Mouse (Mus musculus) heart, adult 11 months (tissue): Measurements from ENCODE around the gene Id4.

ENCODE experiments used
- DNase-seq: peaks from one replicate; pipeline ENCODE4 v3.0.0; 2022

Gene Id4

DNA sequence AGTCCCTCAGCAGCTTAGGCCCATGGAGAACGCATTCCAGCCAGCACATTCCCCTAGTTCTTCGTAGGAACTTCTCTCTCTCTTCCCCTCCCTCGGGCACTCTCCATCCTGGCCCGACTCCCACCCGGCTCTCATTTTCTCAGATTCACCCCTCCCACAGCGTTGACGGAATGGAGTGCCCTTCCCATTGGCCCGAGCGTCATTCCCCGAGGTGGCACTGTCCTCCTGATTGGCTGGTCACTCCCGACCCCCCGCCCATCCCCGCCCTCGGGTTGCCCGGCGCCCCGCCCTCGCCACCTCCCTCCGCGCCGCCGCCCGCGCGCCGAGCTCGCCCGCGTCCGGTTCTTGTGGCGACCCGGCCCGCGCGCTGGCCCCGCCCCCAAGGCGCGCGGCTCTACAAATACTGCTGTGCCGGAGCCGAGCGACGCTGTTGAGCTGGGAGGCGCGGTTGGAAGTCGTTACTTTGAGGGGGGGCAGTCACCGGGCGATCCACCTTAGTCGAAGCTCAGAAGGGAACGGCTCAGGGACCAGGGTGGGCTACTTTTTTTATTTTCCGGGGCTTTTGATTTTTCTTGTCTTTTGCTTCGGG, at the start of gene Id4:
Gene Id4, plus strand, starts transcription at position 539 of the 589 bp plus-strand sequence.
- peak; percentile 100 for DNase-seq

GRCm38 (mm10) chr13:48227136-48227535, 33.9 kb upstream of the Id4 start:
- no peak for DNase-seq

DNA sequence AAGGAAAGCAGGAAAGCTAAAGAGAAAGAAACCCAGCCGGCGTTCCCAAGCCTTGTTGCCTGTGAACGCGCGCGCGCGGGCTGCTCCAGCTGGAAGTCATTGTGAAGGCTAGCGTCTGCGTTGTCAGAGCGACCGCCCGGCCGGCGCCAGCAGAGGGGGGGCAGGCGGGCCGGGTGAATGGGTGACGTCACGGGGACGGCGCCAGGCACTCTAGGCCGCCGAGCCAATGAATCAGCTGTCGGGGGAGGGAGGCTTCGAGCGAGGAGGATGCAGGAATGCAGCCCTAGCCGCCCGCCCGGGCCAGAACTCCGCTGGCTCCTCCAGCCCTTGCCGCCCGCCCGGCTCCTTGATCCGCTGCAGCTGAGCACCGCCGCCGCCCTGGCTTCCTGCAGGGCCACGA, 33.3 kb upstream of the Id4 start:
- DNase-seq = peak; percentile 99

DNA sequence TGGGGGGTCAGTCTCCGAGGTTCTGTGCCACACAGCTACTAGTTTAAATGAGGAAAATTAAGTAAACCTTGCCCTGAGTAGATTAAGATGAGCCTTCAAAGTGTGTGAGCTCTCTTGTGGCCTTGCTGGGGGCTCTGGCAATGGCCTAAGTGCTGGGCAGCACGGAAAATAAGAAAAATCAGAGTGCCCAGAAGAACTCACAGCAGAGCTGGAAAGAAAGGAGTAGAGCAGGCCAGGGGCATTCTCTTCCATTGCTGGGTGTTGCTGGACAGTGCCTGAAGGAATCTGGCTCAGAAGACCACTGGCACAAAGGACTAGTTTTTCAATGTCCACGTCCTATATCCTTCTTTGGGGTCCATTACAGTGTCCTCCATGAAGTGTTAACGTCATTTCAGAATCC, 32.9 kb upstream of the Id4 start:
- no peak for DNase-seq

DNA sequence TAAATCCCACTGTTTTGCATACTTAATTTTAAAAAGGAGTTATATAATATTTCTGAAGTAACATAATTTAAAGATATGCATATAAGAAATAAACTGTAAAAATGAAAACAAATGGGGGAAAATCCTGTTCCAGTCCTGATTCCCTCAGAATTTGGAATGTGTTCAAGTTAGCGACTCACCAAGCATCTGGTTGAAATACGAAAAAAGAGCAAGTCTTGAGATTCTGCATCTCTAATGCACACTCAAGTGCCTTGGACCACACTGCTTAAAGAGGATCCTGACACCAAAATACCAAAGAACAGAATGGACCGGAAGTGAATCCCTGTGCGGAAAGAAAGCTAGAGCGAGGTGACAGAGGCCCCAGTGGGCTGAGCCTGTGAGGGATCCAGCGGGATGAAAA, 30.0 kb upstream of the Id4 start:
- DNase-seq = no peak

DNA sequence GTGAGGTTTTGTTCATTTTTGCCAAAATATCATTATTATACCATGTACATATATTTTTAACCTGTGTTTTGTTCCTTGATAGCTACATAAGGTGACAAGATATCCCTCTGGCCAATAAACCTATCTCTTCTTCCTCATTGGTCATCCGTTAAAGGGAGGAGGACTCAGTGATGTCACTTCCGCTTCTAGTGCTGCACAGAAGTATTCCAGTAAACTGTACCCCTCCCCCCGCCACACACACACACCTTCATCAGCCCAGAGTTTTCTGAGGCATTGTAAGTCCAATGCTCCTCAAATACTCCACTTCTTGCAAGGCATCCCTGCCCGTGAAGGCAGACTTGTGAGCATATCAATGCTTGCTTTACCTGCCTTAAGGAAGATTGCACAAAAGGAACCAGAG, 24.6 kb upstream of the Id4 start:
- DNase-seq = no peak

GRCm38 (mm10) chr13:48236865-48237264, 24.2 kb upstream of the Id4 start:
- no peak for DNase-seq

DNA sequence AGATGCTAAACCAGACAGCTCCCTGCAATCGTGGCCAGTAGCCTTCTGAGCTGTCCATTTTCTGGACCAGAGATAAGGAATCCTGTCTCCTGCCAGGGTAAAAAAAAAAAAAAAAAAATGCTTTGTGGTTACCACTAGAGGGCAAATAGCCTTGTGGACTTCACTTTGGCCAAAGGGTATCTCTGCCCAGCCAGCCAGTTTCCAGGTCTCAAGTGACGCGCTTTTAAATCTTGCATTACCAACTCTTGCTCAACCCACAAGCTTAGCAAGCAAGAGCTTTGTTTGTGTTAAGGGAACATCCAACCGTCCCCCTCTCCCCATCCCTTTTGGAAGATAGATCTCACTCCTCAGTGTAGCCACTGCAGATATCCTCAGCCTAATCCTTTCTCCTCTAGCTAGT, 23.5 kb upstream of the Id4 start:
- no peak for DNase-seq

DNA sequence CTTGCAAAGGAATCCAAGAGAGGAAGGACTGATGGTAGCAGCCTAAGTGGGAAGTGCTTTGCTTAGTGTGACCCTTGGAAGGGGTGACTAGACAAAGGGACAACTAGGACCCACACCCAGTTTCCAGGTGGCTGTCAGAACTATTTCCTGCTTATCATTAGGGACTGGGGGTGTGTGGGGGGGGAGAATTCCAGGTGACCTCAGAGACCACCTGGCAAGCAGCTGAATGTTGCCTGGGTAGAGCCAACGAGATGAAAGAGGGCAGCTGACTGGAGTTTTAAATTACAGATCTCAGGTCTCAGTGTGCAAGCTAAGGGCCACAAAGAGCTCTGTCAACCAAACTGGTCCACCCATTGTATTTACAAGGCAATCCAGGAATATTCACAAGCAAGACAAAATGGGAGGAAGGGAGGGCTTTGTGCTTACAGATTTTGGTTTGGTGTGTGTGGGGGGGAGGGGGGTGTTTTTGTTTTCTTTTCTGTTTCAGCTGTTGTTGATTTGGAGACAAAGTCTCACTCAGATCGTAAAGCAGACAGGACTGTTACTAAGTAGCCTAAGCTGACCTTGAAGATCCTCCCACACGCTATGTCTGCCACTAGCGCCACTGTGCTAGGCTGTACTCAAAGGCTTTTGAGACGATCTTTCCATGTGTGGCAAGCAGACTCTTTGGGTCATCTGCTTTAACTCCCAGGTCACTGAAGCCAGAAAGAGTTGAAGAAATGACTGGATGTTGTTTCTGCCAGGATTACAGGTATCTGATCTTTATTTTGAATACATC, 15.6 kb upstream of the Id4 start:
- DNase-seq = no peak

- DNase-seq = no peak
Observed at GRCm38 (mm10) chr13:48252559-48252958, 8.5 kb upstream of the Id4 start.

- DNase-seq = no peak
Observed at GRCm38 (mm10) chr13:48255026-48255425, 6.0 kb upstream of the Id4 start.

DNA sequence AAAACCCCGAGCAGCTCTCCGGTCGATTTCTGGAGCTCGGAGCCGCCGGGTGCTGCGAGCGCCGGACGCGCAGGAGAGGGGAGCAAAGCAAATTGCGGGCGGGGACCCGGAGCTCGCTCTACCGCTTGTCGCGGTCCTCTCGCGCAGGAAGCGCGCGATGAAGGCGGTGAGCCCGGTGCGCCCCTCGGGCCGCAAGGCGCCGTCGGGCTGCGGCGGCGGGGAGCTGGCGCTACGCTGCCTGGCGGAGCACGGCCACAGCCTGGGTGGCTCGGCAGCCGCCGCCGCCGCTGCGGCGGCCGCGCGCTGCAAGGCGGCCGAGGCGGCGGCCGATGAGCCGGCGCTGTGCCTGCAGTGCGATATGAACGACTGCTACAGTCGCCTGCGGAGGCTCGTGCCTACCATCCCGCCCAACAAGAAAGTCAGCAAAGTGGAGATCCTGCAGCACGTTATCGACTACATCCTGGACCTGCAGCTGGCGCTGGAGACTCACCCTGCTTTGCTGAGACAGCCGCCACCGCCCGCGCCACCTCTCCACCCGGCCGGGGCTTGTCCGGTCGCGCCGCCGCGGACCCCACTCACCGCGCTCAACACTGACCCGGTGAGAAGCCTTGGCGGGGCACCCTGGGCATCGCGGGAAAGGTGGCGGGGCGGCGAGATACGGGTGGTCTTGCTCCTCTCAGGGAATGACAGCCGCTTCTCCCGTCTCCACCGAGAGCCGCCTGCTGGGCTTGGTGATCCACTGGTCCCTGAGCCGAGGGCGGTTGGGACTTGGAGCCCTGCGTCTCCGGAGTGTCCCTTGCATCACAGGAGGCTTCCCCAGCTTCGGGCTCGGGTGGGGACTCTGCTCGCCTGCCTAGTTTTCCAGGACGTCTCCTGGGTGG, 553 bp downstream of the Id4 start:
- DNase-seq = peak; percentile 96

GRCm38 (mm10) chr13:48262451-48262969, 1.5 kb downstream of the Id4 start:
- DNase-seq = peak; percentile 92

DNA sequence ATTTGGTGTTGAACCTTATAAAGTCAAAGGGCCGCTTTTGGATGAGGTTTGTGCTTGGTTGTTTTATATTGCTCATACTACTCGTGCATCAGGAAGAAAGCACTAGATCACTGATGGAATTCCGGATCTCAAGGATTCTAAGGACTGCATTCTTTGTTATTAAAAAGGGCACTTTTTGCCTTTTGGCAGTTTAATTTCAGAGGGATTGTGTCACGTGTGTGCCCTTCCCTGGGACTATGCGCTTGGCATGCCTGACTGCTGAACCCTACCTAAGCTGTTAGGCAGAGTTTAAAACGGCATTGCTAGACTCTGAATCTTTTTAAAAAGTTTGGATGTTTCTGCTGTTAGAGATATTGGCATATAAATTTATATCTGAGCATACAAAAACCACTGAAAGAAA, 4.0 kb downstream of the Id4 start:
- DNase-seq = peak; percentile 27

- no peak for DNase-seq
Observed at GRCm38 (mm10) chr13:48273451-48274069, 12.5 kb downstream of the Id4 start.

DNA sequence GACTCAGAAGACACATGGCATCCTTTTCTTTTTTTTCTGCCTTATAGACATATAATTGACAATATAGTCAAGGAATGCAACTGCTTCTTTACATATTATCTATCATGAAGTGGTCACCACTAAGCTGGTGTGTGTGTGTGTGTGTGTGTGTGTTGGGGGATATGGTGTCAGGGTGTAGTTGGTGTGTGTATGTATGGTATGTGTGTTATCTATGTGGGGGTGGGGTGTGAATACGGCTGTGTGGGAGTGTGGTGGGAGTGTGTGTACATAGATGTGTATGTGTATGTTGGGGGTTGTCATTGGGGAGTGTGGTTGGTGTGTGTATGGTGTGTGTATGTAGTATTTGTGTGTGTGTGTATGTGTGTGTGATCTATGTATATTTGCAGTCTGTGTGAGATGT, 13.1 kb downstream of the Id4 start:
- DNase-seq = no peak

DNA sequence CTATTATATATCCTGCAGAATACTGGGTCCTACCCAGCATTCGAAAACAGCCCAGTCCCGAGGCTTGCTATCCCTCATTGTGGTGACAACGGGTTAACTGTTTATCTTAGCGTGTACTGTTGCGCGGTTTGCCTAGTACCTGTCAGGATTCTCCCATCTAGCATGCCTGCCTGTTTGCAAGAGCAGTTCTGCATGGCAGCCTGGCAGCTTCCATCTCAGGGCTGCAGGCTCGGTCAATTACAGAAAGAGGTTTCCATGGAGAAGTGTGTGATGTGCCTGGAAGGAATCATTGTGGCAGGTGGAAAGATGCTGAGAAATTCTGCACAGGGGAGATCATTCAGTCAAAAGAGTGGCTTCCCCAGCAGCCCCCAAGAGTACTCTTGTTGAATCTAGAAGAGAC, 16.0 kb downstream of the Id4 start:
- DNase-seq = peak; percentile 61

- DNase-seq = no peak
Observed at GRCm38 (mm10) chr13:48284426-48284825, 23.4 kb downstream of the Id4 start.

DNA sequence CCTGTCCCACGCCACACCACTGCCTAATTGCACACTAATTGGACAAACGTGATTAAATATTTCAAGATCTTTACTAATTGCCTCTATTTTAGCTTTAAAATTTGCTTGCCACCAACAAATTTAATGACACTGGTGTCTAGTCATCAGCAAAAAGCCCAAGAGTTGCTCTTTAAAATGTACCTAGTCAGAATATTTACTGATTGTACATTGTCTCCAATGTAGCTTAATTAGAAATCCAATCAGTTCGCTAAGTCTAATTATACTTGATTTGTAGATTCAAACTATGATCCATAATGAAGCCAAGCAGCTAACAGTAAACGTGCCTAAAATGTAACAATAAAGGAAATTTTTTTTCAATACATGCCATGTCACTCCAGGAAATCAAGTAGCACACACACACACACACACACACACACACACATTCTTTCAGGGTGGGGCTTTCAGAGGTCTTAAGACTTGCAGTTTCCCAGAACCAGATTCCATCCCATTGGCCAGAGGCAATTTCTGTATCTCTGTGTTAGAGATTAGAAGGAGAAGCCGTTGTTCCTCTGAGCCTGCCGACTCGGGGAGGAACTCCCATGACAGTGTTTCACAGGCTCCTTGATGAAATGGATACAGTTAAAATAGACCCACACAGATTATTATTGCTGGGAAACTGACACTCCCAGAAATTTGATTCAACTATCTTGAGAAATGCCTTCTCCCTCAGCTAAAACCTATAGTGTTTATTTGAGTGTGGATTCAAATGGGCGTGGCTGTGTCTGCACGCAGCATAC, 24.1 kb downstream of the Id4 start:
- peak; percentile 7 for DNase-seq

DNA sequence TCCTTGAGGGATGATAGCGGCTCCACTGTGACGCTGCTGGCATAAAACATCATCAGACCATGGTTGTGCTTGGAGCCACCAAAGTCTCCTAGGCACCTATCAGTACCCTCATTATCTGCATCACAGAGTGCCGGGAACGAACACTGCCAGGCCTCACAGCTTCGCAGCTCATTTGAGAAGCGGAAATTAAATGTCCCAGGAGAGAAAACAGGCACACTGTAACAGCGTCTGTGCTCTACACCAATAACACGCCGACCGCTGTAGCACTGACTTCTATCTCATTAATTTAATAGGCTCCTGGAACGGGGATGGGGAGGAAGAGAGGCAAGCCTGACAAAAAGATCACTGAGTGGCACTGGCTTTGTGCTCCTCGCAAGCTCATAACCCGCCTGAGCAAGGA, 29.4 kb downstream of the Id4 start:
- DNase-seq = no peak

DNA sequence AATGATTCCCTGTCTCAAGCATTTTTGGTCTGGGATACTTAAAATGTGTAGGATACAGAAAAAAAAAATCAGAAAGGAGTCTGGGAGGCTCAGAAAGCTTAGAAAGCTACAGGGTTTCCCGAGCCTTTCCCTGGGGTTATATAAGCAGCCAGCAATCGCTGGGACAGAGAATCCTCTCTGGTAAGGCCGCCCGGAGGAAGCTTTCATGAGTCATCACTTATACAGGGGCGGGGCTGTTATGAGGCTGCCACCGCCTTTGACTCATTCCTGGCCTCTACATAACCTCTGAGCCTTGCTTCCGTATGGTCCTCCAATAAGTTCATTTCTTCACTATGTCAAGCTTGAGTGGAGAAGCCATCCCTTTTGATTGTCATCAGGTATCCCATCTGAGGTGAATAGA, 53.5 kb downstream of the Id4 start:
- DNase-seq = peak; percentile 92
